Mouse (Mus musculus) CH12.LX (cell line): ENCODE results near the gene Zfp950. TPM values are rescaled to one million over a fixed set of nuclear protein-coding genes. Genes with fewer than 3 reads are reported as not detected.

Experiments used
- DNase-seq: peaks from one replicate; pipeline ENCODE4 v3.0.0-alpha.2; 2013; ENCODE audit errors: extremely low read depth
- H3K27ac ChIP-seq: 2 replicates; pipeline ENCODE4 v1.5.1; 2012; ENCODE audit warnings: low read depth, mild to moderate bottlenecking, control low read depth, moderate library complexity; ENCODE audit not compliant: insufficient read depth
- H3K27me3 ChIP-seq: replicated peaks from 2 replicates; pipeline ENCODE3; 2012; ENCODE audit warnings: inconsistent platforms
- H3K36me3 ChIP-seq, 2 experiments: replicated peaks in 1 of 2; 2 replicates each; pipeline versions ENCODE3 to v1.6.1; 2012; ENCODE audit warnings: inconsistent platforms in 1 of 2, low read length in 1 of 2, mild to moderate bottlenecking in 1 of 2, mixed read lengths in 1 of 2, moderate library complexity in 1 of 2; ENCODE audit not compliant: control insufficient read depth in 1 of 2, insufficient read depth in 1 of 2
- H3K4me1 ChIP-seq, 2 experiments: 2 replicates each; pipeline ENCODE4 v1.6.1; 2012; ENCODE audit warnings: inconsistent platforms in 1 of 2, moderate library complexity in 1 of 2; ENCODE audit not compliant: insufficient read depth in 2 of 2, control insufficient read depth in 1 of 2
- H3K4me2 ChIP-seq: 2 replicates; pipeline ENCODE4 v1.6.1; 2012; ENCODE audit warnings: low read depth, mild to moderate bottlenecking, control low read depth; ENCODE audit not compliant: poor library complexity, insufficient read depth, severe bottlenecking
- H3K4me3 ChIP-seq, 3 experiments: fragments of 150-350 bp in 1 of 3; sonication (generic) in 1 of 3; replicated peaks in 1 of 3; 2 replicates each; pipeline versions ENCODE3 to v1.5.1; 2011 to 2012; ENCODE audit warnings: low read depth in 2 of 3, low read length in 2 of 3, mild to moderate bottlenecking in 2 of 3, moderate library complexity in 2 of 3, control low read depth in 1 of 3, improper control_type of control experiment in 1 of 3, inconsistent platforms in 1 of 3, mixed read lengths in 1 of 3; ENCODE audit not compliant: poor library complexity in 1 of 3
- H3K79me2 ChIP-seq: replicated peaks from 2 replicates; pipeline ENCODE4 v1.6.1; 2012; ENCODE audit warnings: mild to moderate bottlenecking, moderate library complexity; ENCODE audit not compliant: control insufficient read depth, poor library complexity, insufficient read depth, severe bottlenecking; ENCODE audit errors: extremely low read depth
- H3K9ac ChIP-seq: 2 replicates; pipeline ENCODE4 v1.6.1; 2012; ENCODE audit warnings: low read depth, mild to moderate bottlenecking, control low read depth, moderate library complexity; ENCODE audit not compliant: insufficient read depth
- H3K9me3 ChIP-seq: replicated peaks from 2 replicates; pipeline ENCODE3; 2012; ENCODE audit warnings: low read length, inconsistent platforms, mixed read lengths
- BHLHE40 ChIP-seq: IDR thresholded peaks from 2 replicates; pipeline ENCODE4 v1.6.1; 2011; ENCODE audit warnings: mild to moderate bottlenecking, low read depth, low read length, improper control_type of control experiment
- CHD1 ChIP-seq: IDR thresholded peaks from 2 replicates; pipeline ENCODE4 v1.6.1; 2012; ENCODE audit warnings: low read depth, low read length, improper control_type of control experiment, inconsistent platforms
- CHD2 ChIP-seq: IDR thresholded peaks from 2 replicates; pipeline ENCODE4 v1.6.1; 2011; ENCODE audit warnings: low read length, improper control_type of control experiment
- CTCF ChIP-seq, 2 experiments: IDR thresholded peaks in 1 of 2; conservative IDR thresholded peaks in 1 of 2; 2 replicates each; pipeline ENCODE4 v1.5.1; 2011 to 2012; ENCODE audit warnings: low read depth in 2 of 2, low read length in 2 of 2, improper control_type of control experiment in 1 of 2, inconsistent platforms in 1 of 2, mild to moderate bottlenecking in 1 of 2, moderate library complexity in 1 of 2
- EP300 ChIP-seq: IDR thresholded peaks from 2 replicates; pipeline ENCODE4 v1.6.1; 2011; ENCODE audit warnings: low read length, improper control_type of control experiment
- GABPA ChIP-seq: IDR thresholded peaks from 2 replicates; pipeline ENCODE4 v1.6.1; 2012; ENCODE audit warnings: low read depth, low read length, improper control_type of control experiment, inconsistent platforms; ENCODE audit not compliant: insufficient replicate concordance
- JUN ChIP-seq: IDR thresholded peaks from 2 replicates; pipeline ENCODE4 v1.6.1; 2011; ENCODE audit warnings: low read depth, mild to moderate bottlenecking, low read length, improper control_type of control experiment, moderate library complexity; ENCODE audit not compliant: insufficient read depth
- KAT2A ChIP-seq: IDR thresholded peaks from 2 replicates; pipeline ENCODE4 v1.6.1; 2012; ENCODE audit warnings: low read length, improper control_type of control experiment, inconsistent platforms; ENCODE audit not compliant: insufficient replicate concordance
- MAFK ChIP-seq: IDR thresholded peaks from 2 replicates; pipeline ENCODE4 v1.6.1; 2011; ENCODE audit warnings: low read length, improper control_type of control experiment; ENCODE audit not compliant: insufficient replicate concordance
- MAZ ChIP-seq: IDR thresholded peaks from 2 replicates; pipeline ENCODE4 v1.6.1; 2012; ENCODE audit warnings: low read depth, mild to moderate bottlenecking, inconsistent platforms, low read length, improper control_type of control experiment, moderate library complexity
- MXI1 ChIP-seq: IDR thresholded peaks from 2 replicates; pipeline ENCODE4 v1.6.1; 2011; ENCODE audit warnings: mild to moderate bottlenecking, low read depth, low read length, improper control_type of control experiment
- NRF1 ChIP-seq: IDR thresholded peaks from 2 replicates; pipeline ENCODE4 v1.6.1; 2014; ENCODE audit warnings: low read depth, mild to moderate bottlenecking, inconsistent platforms, low read length, improper control_type of control experiment, moderate library complexity
- POLR2A ChIP-seq: IDR thresholded peaks from 2 replicates; pipeline ENCODE4 v1.6.1; 2011; ENCODE audit warnings: low read depth, mild to moderate bottlenecking, improper control_type of control experiment, low read length
- POLR2AphosphoS2 ChIP-seq: IDR thresholded peaks from 2 replicates; pipeline ENCODE4 v1.6.1; 2011; ENCODE audit warnings: low read depth, low read length, improper control_type of control experiment
- RAD21 ChIP-seq: IDR thresholded peaks from 2 replicates; pipeline ENCODE4 v1.6.1; 2011; ENCODE audit warnings: low read depth, mild to moderate bottlenecking, low read length, improper control_type of control experiment, moderate library complexity
- SMC3 ChIP-seq: IDR thresholded peaks from 2 replicates; pipeline ENCODE4 v1.6.1; 2011; ENCODE audit warnings: low read depth, low read length, improper control_type of control experiment
- TCF12 ChIP-seq: IDR thresholded peaks from 2 replicates; pipeline ENCODE4 v1.6.1; 2014; ENCODE audit warnings: low read depth, mild to moderate bottlenecking, inconsistent platforms, low read length, improper control_type of control experiment
- UBTF ChIP-seq: IDR thresholded peaks from 2 replicates; pipeline ENCODE4 v1.6.1; 2012; ENCODE audit warnings: low read depth, mild to moderate bottlenecking, inconsistent platforms, low read length, improper control_type of control experiment, moderate library complexity
- USF1 ChIP-seq: IDR thresholded peaks from 2 replicates; pipeline ENCODE4 v1.6.1; 2014; ENCODE audit warnings: low read depth, mild to moderate bottlenecking, inconsistent platforms, low read length, improper control_type of control experiment
- USF2 ChIP-seq: conservative IDR thresholded peaks from 2 replicates; pipeline ENCODE4 v1.6.1; 2011; ENCODE audit warnings: low read depth, low read length, improper control_type of control experiment
- ZC3H11A ChIP-seq: IDR thresholded peaks from 2 replicates; pipeline ENCODE4 v1.6.1; 2012; ENCODE audit warnings: low read depth, mild to moderate bottlenecking, inconsistent platforms, low read length, improper control_type of control experiment
- ZNF384 ChIP-seq: IDR thresholded peaks from 2 replicates; pipeline ENCODE4 v1.6.1; 2012; ENCODE audit warnings: low read depth, low read length, improper control_type of control experiment, inconsistent platforms
- dilution Hi-C: fragments of 300-500 bp; cut with MboI; formaldehyde crosslinking; loops from 2 replicates; pipeline ENCODE4 v1.14.3; 2020; ENCODE audit warnings: low sequenced_read_pairs; ENCODE audit not compliant: extremely low pct_unique_long_range_greater_than_20kb, extremely low pct_ligation_motif_present
- in situ Hi-C: fragments of 300-500 bp; cut with MboI; formaldehyde crosslinking; loops from 3 replicates; pipeline ENCODE4 v1.14.3; 2019; ENCODE audit warnings: low sequenced_read_pairs, low pct_ligation_motif_present, low pct_unique_long_range_greater_than_20kb, mixed read lengths
- polyA plus RNA-seq: library from polyadenylated mRNA; unstranded; fragments of >175 nt; gene quantifications from 2 replicates; pipeline ENCODE4 v1.2.1, GENCODE M21; 2012; ENCODE audit warnings: low read depth; ENCODE audit not compliant: insufficient read length
- total RNA-seq, 2 experiments: library from RNA; depleted of rRNA; stranded (reverse); fragments of 300-350 nt in 1 of 2; fragments of >200 nt in 1 of 2; gene quantifications; 2 replicates each; pipeline ENCODE4 v1.2.3; 2012 to 2014

Gene Zfp950
- total and polyA plus RNA-seq, 3 experiments: 6.1 to 11.1 (median 10.8) TPM

DNA sequence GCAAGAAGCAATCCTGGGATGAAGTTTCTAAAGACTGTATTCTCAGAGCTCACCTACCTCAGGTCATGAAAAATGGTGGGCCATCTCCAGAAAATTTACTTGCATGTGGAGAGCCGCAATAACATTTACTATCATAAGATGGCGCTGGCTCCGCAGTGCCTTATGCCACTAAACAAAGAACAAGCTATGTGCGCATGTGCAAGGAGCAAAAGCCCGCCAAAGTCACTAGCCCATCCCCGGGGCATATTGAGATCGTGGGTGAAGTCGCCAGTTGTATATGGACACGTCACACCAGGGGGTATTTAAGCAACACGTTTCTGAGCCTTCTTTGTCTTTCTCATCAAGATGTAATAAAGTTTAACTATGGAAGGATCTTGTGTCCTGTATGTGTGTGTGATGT, 9.5 kb downstream of the Zfp950 start:
- Histone ChIP-seq H3K36me3 (peaks cover 2 to 27% of the 10 kb centered on the region in 2 experiments), H3K4me2 (no peak overlapping the region), H3K4me1 (no peaks in the 10 kb centered on the region), H3K79me2 (peaks cover 6% of the 10 kb centered on the region), H3K4me3 (no peak overlapping the region), H3K27me3 (no peaks in the 10 kb centered on the region), H3K27ac (no peak overlapping the region), H3K9ac (no peak overlapping the region), H3K9me3 (no peaks in the 10 kb centered on the region)
- TF ChIP-seq MXI1 (no peak), EP300 (no peak), USF1 (no peak), UBTF (no peak), TCF12 (no peak), BHLHE40 (no peak), CHD1 (no peak), KAT2A (no peak), POLR2A (no peak), MAZ (no peak), ZC3H11A (no peak)
- dilution Hi-C loops: no loop called here
- in situ Hi-C loops: no loop called here
- DNase-seq: no peak

GRCm38 (mm10) chr19:61110184-61110583, 30.5 kb downstream of the Zfp950 start:
- in situ Hi-C loops: no loop called here
- H3K27me3 ChIP-seq: no peaks in the 10 kb centered on the region
- peak; percentile 21 for DNase-seq
- no peak overlapping the region for H3K4me2 ChIP-seq
- no peaks in the 10 kb centered on the region for H3K79me2 ChIP-seq
- H3K9me3 ChIP-seq: peaks cover 5% of the 10 kb centered on the region
- H3K36me3 ChIP-seq: peaks cover 0 to 4% of the 10 kb centered on the region in 2 experiments
- H3K4me3 ChIP-seq: no peak overlapping the region
- no peak overlapping the region for H3K9ac ChIP-seq
- peaks cover 0 to 4% of the 10 kb centered on the region in 2 experiments; a peak in 1 of 4 replicates for H3K4me1 ChIP-seq
- no peak for TF ChIP-seq JUN
- TF ChIP-seq NRF1: no peak
- TF ChIP-seq MAFK: no peak
- TF ChIP-seq USF2: no peak
- peak; percentile 27 to 53 for TF ChIP-seq CTCF (conservative IDR thresholded peaks at IDR 0.05 in 1 of 2, IDR thresholded peaks at IDR 0.05 in 1 of 2; ENCODE audit: low read depth in 2 of 2, low read length in 2 of 2)
- TF ChIP-seq POLR2AphosphoS2: no peak
- TF ChIP-seq SMC3: no peak
- no peak for TF ChIP-seq CHD1
- no peak for TF ChIP-seq TCF12
- TF ChIP-seq CHD2: no peak
- no peak for TF ChIP-seq MXI1
- TF ChIP-seq ZC3H11A: no peak
- TF ChIP-seq RAD21: peak; percentile 16
- TF ChIP-seq ZNF384: no peak
- no peak for TF ChIP-seq GABPA
- H3K27ac ChIP-seq: no peak overlapping the region
- dilution Hi-C loops: no loop called here
